Comparison of ENCODE assay signal across 8 mouse cellular contexts in genomic region chr8:125558109-125559065, GRCm38 (mm10). TPM values are rescaled to one million over a fixed set of nuclear protein-coding genes. Genes with fewer than 3 reads are reported as not detected.
DNase-seq lines count a peak whose midpoint lies in the region; ATAC-seq and TF ChIP-seq lines count a peak whose summit lies in the region.

No protein-coding gene starts in this region.

- peak; percentile 75 to 86 for DNase-seq in CD8-positive naive resting alpha-beta T cell, adult 2 months (ENCODE audit: low read depth in 2 of 2, low spot score in 2 of 2)
- DNase-seq in frontal cortex, adult 2 months (ENCODE audit: extremely low spot score in 1 of 2, low spot score in 1 of 2) = peak; percentile 83 to 91
- peak; percentile 81 for DNase-seq in hindbrain, embryonic 11.5 days (ENCODE audit: low spot score)
- DNase-seq in layer of hippocampus, adult 9-11 months = peak; percentile 90
- DNase-seq in lung, embryonic 14.5 days = peak; percentile 99
- peak; percentile 27 for DNase-seq in testis, postnatal 14 days (ENCODE audit: low spot score)

- TF ChIP-seq POLR2A in olfactory bulb, adult 2 months (IDR thresholded peaks at IDR 0.05; ENCODE audit: insufficient read depth, low read depth, low read length) = no peak

- ATAC-seq in hindbrain, embryonic 11.5 days (ENCODE audit: low FRiP score) = peak; percentile 79
- ATAC-seq in lung, embryonic 14.5 days (ENCODE audit: insufficient read depth) = peak; percentile 50

- no peak for TF ChIP-seq CTCF in lung, embryonic 14.5 days (IDR thresholded peaks at IDR 0.05; ENCODE audit: low read depth)
- no peak for TF ChIP-seq CTCF in olfactory bulb, adult 2 months (IDR thresholded peaks at IDR 0.05; ENCODE audit: insufficient read depth, low read depth, low read length)

- no peaks in the 10 kb centered on the region for H3K27me3 ChIP-seq in hindbrain, embryonic 11.5 days (ENCODE audit: control insufficient read depth, insufficient read depth, low read length)
- no peaks in the 10 kb centered on the region for H3K27me3 ChIP-seq in lung, embryonic 14.5 days (ENCODE audit: insufficient read depth, low read length)

- H3K4me2 ChIP-seq in hindbrain, embryonic 11.5 days (replicated peaks; ENCODE audit: low read depth, low read length) = 0 out of 2 replicates have a peak overlapping the region, but pooled peaks have one; percentile 12
- peak overlapping the region; percentile 57 for H3K4me2 ChIP-seq in lung, embryonic 14.5 days

- H3K27ac ChIP-seq in brown adipose tissue, adult 24 weeks (replicated peaks; ENCODE audit: low read depth, low read length) = peak overlapping the region; percentile 43; the same call in 1 of the 2 replicates
- H3K27ac ChIP-seq in hindbrain, embryonic 11.5 days (ENCODE audit: low read depth, low read length) = peak overlapping the region; percentile 65; the same call in 1 of the 2 replicates
- H3K27ac ChIP-seq in lung, embryonic 14.5 days (ENCODE audit: low read depth) = peak overlapping the region; percentile 71
- peak overlapping the region; percentile 90 for H3K27ac ChIP-seq in olfactory bulb, adult 2 months (ENCODE audit: insufficient read depth, low read depth, low read length)

- H3K9me3 ChIP-seq in hindbrain, embryonic 11.5 days (ENCODE audit: control insufficient read depth, low read length) = no peaks in the 10 kb centered on the region
- H3K9me3 ChIP-seq in lung, embryonic 14.5 days (ENCODE audit: low read depth, low read length) = no peaks in the 10 kb centered on the region

- 44% methylated on average over 23 of the region's 23 CpGs for WGBS in hindbrain, embryonic 11.5 days
- WGBS in lung, embryonic 14.5 days = 19% methylated on average over 23 of the region's 23 CpGs
- 9% methylated on average over 23 of the region's 23 CpGs for WGBS in olfactory bulb, adult 2 months

- peak overlapping the region; percentile 16; the same call in 1 of the 2 replicates for H3K9ac ChIP-seq in hindbrain, embryonic 11.5 days (ENCODE audit: low read depth, low read length)
- H3K9ac ChIP-seq in lung, embryonic 14.5 days = peak overlapping the region; percentile 46

- H3K4me3 ChIP-seq in brown adipose tissue, adult 24 weeks (ENCODE audit: insufficient read depth, low read depth, low read length) = peak overlapping the region; percentile 29; the same call in 1 of the 2 replicates
- H3K4me3 ChIP-seq in hindbrain, embryonic 11.5 days (ENCODE audit: low read depth, low read length) = no peak overlapping the region
- H3K4me3 ChIP-seq in lung, embryonic 14.5 days (ENCODE audit: low read depth, low read length) = 0 out of 2 replicates have a peak overlapping the region, but pooled peaks have one; percentile 11
- peak overlapping the region; percentile 26 for H3K4me3 ChIP-seq in olfactory bulb, adult 2 months (ENCODE audit: insufficient read depth, low read depth, low read length)

- H3K36me3 ChIP-seq in hindbrain, embryonic 11.5 days (ENCODE audit: control insufficient read depth, insufficient read depth, low read length) = no peaks in the 10 kb centered on the region
- H3K36me3 ChIP-seq in lung, embryonic 14.5 days (ENCODE audit: insufficient read depth) = no peaks in the 10 kb centered on the region; the same call in 1 of the 2 replicates

- H3K4me1 ChIP-seq in brown adipose tissue, adult 24 weeks (ENCODE audit: control insufficient read depth, insufficient read depth, insufficient read length, low read length) = peaks cover 32% of the 10 kb centered on the region
- H3K4me1 ChIP-seq in hindbrain, embryonic 11.5 days (replicated peaks; ENCODE audit: control insufficient read depth, insufficient read depth, low read length) = peaks cover 16% of the 10 kb centered on the region; the same call in 1 of the 2 replicates
- peaks cover 39% of the 10 kb centered on the region for H3K4me1 ChIP-seq in lung, embryonic 14.5 days (ENCODE audit: insufficient read depth)
- H3K4me1 ChIP-seq in olfactory bulb, adult 2 months (ENCODE audit: control insufficient read depth, insufficient read depth, low read length) = peaks cover 59% of the 10 kb centered on the region

RNA-seq across cellular contexts. Expression of gene Sipa1l2, which starts 11.2 kb away (rescaled TPM):
- 2.4 and 3.5 TPM in 2 replicates for polyA plus RNA-seq in brown adipose tissue, adult 24 weeks (2012; ENCODE audit: insufficient read depth, insufficient read length, missing spikeins)
- polyA plus RNA-seq in frontal cortex, adult 2 months (2012; rRNA removed) = 26.7 and 29.7 TPM in 2 replicates
- 12.2 and 12.9 TPM in 2 replicates for polyA plus RNA-seq in hindbrain, embryonic 11.5 days (2014; fragmentation: Nextera tagmentation; extraction: Ambion mirVana)
- 13.2 and 14.2 TPM in 2 replicates for polyA plus RNA-seq in lung, embryonic 14.5 days (2014; fragmentation: Nextera tagmentation; extraction: Ambion mirVana)
- polyA plus RNA-seq in olfactory bulb, adult 2 months (2012; ENCODE audit: insufficient read depth, insufficient read length, low replicate concordance, missing spikeins) = 47.6 TPM in 1 of 2 replicates, not detected in the other

Comparison
In these comparisons a context has a peak if more than half of its experiments do, and no peak if none do; other contexts are left out.
1. DNase-seq: peak in every context shown above with its lines; median percentile 99 in lung, embryonic 14.5 days; 90 in layer of hippocampus, adult 9-11 months; 87 in frontal cortex, adult 2 months; 81 in hindbrain, embryonic 11.5 days; 80 in CD8-positive naive resting alpha-beta T cell, adult 2 months; 27 in testis, postnatal 14 days.